Mouse (Mus musculus) lung, adult 2 months (tissue): ENCODE measurements around the gene Ruvbl1. TPM values are rescaled to one million over a fixed set of nuclear protein-coding genes. Genes with fewer than 3 reads are reported as not detected.

Source experiments
- DNase-seq: peaks from one replicate; pipeline ENCODE4 v3.0.0; 2022
- H3K4me1 ChIP-seq: fragments of 200-500 bp; 2 replicates; pipeline ENCODE4 v1.6.1; 2011; ENCODE audit warnings: low read length; ENCODE audit not compliant: control insufficient read depth, insufficient read depth
- H3K4me3 ChIP-seq: fragments of 200-500 bp; replicated peaks from 2 replicates; pipeline ENCODE3; 2011; ENCODE audit warnings: low read depth, mild to moderate bottlenecking, control low read depth, low read length; ENCODE audit errors: extremely low read depth
- CTCF ChIP-seq: fragments of 200-500 bp; IDR thresholded peaks from 2 replicates; pipeline ENCODE4 v1.5.1; 2011; ENCODE audit warnings: mild to moderate bottlenecking, low read length, control low read depth; ENCODE audit not compliant: insufficient read depth
- POLR2A ChIP-seq: fragments of 200-500 bp; IDR thresholded peaks from 2 replicates; pipeline ENCODE4 v1.6.1; 2011; ENCODE audit warnings: low read depth, mild to moderate bottlenecking, control low read depth, low read length, borderline replicate concordance; ENCODE audit errors: extremely low read depth
- whole genome bisulfite sequencing: fragments of 180-500 bp; shearing (Covaris S2); methylation state at CpG from one replicate; pipeline ENCODE4 v1.1.7; 2018; 5-methylcytosine and 5-hydroxymethylcytosine counted together
- polyA plus RNA-seq: library from polyadenylated mRNA; depleted of rRNA; stranded (reverse); fragments of >200 nt; gene quantifications from 2 replicates; pipeline ENCODE4 v1.2.3, GENCODE M21; 2012; rRNA removed

Ruvbl1 gene
- polyA plus RNA-seq, 1 experiment, result 22.4 TPM

- no peak for TF ChIP-seq CTCF
- TF ChIP-seq POLR2A, result no peak
- Histone ChIP-seq H3K4me1 (no peaks in the 10 kb centered on the region), H3K4me3 (no peak overlapping the region)
- no peak for DNase-seq
Observed at GRCm38 (mm10) chr6:88530306-88530705, 65.1 kb downstream of the Ruvbl1 start.

GRCm38 (mm10) chr6:88540093-88540755, 75.0 kb downstream of the Ruvbl1 start:
- WGBS, result 65% methylated on average over 2 of the region's 2 CpGs
- H3K4me1 ChIP-seq, result no peaks in the 10 kb centered on the region; the same call in 1 of the 2 replicates
- no peak for DNase-seq
- TF ChIP-seq CTCF (no peak), POLR2A (no peak)
- H3K4me3 ChIP-seq, result no peak overlapping the region

GRCm38 (mm10) chr6:88544241-88544640, 79.0 kb downstream of the Ruvbl1 start:
- DNase-seq, result no peak
- Histone ChIP-seq H3K4me3 (no peak overlapping the region), H3K4me1 (no peaks in the 10 kb centered on the region; the same call in 1 of the 2 replicates)
- TF ChIP-seq CTCF (no peak), POLR2A (no peak)
- 69% methylated on average over 3 of the region's 3 CpGs for WGBS

- TF ChIP-seq CTCF (no peak), POLR2A (no peak)
- Histone ChIP-seq H3K4me3 (no peak overlapping the region), H3K4me1 (no peaks in the 10 kb centered on the region; the same call in 1 of the 2 replicates)
- DNase-seq, result no peak
- WGBS, result 29% methylated on average over 11 of the region's 11 CpGs
Observed at GRCm38 (mm10) chr6:88544644-88545396, 79.6 kb downstream of the Ruvbl1 start.

GRCm38 (mm10) chr6:88545397-88545790, 80.2 kb downstream of the Ruvbl1 start:
- no peak for DNase-seq
- no peak for TF ChIP-seq POLR2A
- TF ChIP-seq CTCF, result no peak
- WGBS, result 42% methylated on average over 10 of the region's 10 CpGs
- H3K4me1 ChIP-seq, result no peaks in the 10 kb centered on the region; the same call in 1 of the 2 replicates
- H3K4me3 ChIP-seq, result no peak overlapping the region

Other genes starting within 250 kb of the Ruvbl1 start
- not detected in 2 replicates for gene Dnajb8, start 243.1 kb upstream of the Ruvbl1 start, polyA plus RNA-seq
- gene Eefsec, start 18.9 kb upstream of the Ruvbl1 start, polyA plus RNA-seq, result 14.0 and 16.9 TPM in 2 replicates
- 188 and 195 TPM in 2 replicates for gene Sec61a1, start 53.5 kb downstream of the Ruvbl1 start, polyA plus RNA-seq
- 0.16 and 1.8 TPM in 2 replicates for gene Kbtbd12, start 172.5 kb downstream of the Ruvbl1 start, polyA plus RNA-seq